Mouse (Mus musculus): ENCODE results near the gene Olfr750. TPM values are rescaled to one million over a fixed set of nuclear protein-coding genes. Genes with fewer than 3 reads are reported as not detected.

Olfr750 gene
- total RNA-seq, 4 experiments from 2014 or later, result not detected

- peak; percentile 30 for DNase-seq
Measured at GRCm38 (mm10) chr14:51026391-51027133, 47.7 kb downstream of the Olfr750 start.

- DNase-seq, result no peak
Measured at GRCm38 (mm10) chr14:51024820-51025219, 49.4 kb downstream of the Olfr750 start.

- no peak for DNase-seq
Measured at GRCm38 (mm10) chr14:51023457-51023856, 50.8 kb downstream of the Olfr750 start.

- no peak for DNase-seq
Measured at GRCm38 (mm10) chr14:51017256-51017655, 57.0 kb downstream of the Olfr750 start.

Other genes with a start within 250 kb of the Olfr750 start
- gene Tep1, start 203.9 kb downstream of the Olfr750 start, total RNA-seq (2022), result 10 to 100 TPM; 25.5 to 33.6 (median 25.9) TPM
- 1 to 10 TPM; 1.0 to 3.4 (median 1.8) TPM for gene Klhl33, start 176.9 kb downstream of the Olfr750 start, total RNA-seq (2022)
- gene Osgep, start 149.5 kb downstream of the Olfr750 start, total RNA-seq (2022), result 10 to 100 TPM; 44.8 to 55.6 (median 51.3) TPM
- gene Apex1, start 149.5 kb downstream of the Olfr750 start, total RNA-seq (2022), result 10 to 100 TPM; 73.6 to 85.2 (median 74.1) TPM
- 10 to 100 TPM; 62.3 to 74.8 (median 68.0) TPM for gene Pip4p1, start 143.6 kb downstream of the Olfr750 start, total RNA-seq (2022)
- 10 to 100 TPM; 26.5 to 35.8 (median 31.3) TPM for gene Pnp, start 143.4 kb downstream of the Olfr750 start, total RNA-seq (2022)
- 10 to 100 TPM; 25.4 to 40.6 (median 33.0) TPM for gene Gm49342, start 129.9 kb downstream of the Olfr750 start, total RNA-seq (2022)
- gene Pnp2, start 118.4 kb downstream of the Olfr750 start, total RNA-seq (2022), result 1 to 10 TPM; 1.8 to 2.5 (median 2.2) TPM
- gene Rnase10, start 66.7 kb downstream of the Olfr750 start, total RNA-seq (2022), result under 1 TPM in 2 of 4 experiments, not detected in 2; 0.15 to 0.31 TPM
- not detected for gene Rnase9, start 32.6 kb downstream of the Olfr750 start, total RNA-seq (2022)
- not detected for gene Rnase11, start 24.3 kb downstream of the Olfr750 start, total RNA-seq (2022)
- not detected for gene Rnase12, start 16.8 kb downstream of the Olfr750 start, total RNA-seq (2022)
- gene Rnase4, start 16.6 kb upstream of the Olfr750 start, total RNA-seq (2022), result 10 to 100 TPM; 48.1 to 69.1 (median 54.7) TPM
- gene Ang, start 16.7 kb upstream of the Olfr750 start, total RNA-seq (2022), result 1 to 10 TPM; 5.4 to 7.4 (median 6.4) TPM
- gene Eddm3b, start 40.0 kb upstream of the Olfr750 start, total RNA-seq (2022), result not detected
- gene Rnase6, start 49.5 kb upstream of the Olfr750 start, total RNA-seq (2022), result 1 to 10 TPM; 1.4 to 4.0 (median 2.1) TPM
- under 1 TPM in 1 of 4 experiments, not detected in 3; 0.28 TPM for gene Rnase1, start 72.3 kb upstream of the Olfr750 start, total RNA-seq (2022)
- gene Rnase2b, start 87.8 kb upstream of the Olfr750 start, total RNA-seq (2022), result not detected
- gene Ang2, start 124.7 kb upstream of the Olfr750 start, total RNA-seq (2022), result not detected
- not detected for gene Ear14, start 129.0 kb upstream of the Olfr750 start, total RNA-seq (2022)
- 10 to 100 TPM in 2 of 4 experiments, 1 to 10 TPM in 2; 8.4 to 30.6 (median 10.1) TPM for gene Rnase2a, start 181.7 kb upstream of the Olfr750 start, total RNA-seq (2022)

Measured in adrenal gland, adult 8-10 months (tissue).